Mouse (Mus musculus): ENCODE measurements around the gene Phex.

Gene Phex

GRCm38 (mm10) chrX:157415212-157415611, at the start of gene Phex:
Phex (minus strand) TSS chrX:157415312.
- DNase-seq (ENCODE audit: low spot score), result no peak

GRCm38 (mm10) chrX:157462716-157463115, 47.6 kb upstream of the Phex start:
- DNase-seq (ENCODE audit: low spot score), result no peak

DNA sequence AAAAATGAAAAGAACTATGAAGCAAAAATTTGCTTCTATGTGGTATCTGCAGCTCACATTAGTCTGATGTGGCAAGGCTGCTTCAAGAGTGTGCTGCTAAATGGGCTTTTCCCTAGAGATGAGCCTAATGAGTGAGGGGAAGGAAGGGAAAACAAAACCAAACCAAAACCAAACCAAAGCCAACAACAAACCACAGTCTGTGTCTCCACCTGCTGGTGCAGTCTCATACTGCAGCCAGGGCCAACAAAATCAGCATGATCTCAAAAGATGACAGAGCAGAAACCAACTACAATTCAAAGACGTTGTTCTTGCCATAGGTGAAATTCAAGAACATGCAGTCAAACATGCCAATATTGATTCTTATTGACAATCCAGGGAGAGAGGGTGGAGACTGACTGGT, 39.3 kb upstream of the Phex start:
- DNase-seq (ENCODE audit: low spot score), result peak; percentile 22

DNA sequence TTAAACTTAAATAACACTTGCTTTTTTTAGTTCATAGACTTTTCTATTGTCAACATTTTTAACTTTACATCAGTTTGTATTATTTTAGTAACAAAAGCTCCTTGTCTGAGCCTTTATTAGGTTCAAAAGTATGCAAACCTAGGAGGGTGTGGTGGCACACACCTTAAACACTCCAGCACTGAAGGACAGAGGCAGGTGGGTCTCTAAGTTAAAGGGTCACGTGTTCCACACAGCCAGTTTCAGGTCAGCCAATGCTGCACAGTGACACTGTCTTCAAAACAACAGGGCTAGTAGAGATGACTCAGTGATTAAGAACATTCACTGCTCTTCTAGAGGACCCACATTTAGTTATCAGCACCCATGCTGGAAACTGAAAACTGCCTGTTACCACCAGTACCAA, 33.9 kb upstream of the Phex start:
- DNase-seq (ENCODE audit: low spot score), result no peak

DNA sequence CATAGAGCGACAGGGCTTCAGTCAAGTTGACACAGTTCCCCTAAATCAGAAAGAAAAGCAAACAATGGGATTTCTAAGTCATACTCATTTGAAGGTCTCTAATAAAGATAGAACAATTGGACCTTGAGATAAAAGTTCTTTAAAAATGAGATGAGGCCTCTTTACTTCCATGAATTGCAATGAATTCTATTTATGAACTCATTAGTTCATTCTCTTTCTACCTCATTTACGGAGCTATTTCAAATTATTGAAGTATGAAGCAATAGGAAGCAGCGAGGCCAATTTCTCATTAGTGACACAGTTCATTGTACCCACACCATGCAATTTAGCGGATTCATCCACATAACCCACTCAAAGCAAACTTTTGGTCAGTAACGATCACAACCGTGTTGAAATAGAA, 32.3 kb upstream of the Phex start:
- no peak for DNase-seq (ENCODE audit: low spot score)

DNA sequence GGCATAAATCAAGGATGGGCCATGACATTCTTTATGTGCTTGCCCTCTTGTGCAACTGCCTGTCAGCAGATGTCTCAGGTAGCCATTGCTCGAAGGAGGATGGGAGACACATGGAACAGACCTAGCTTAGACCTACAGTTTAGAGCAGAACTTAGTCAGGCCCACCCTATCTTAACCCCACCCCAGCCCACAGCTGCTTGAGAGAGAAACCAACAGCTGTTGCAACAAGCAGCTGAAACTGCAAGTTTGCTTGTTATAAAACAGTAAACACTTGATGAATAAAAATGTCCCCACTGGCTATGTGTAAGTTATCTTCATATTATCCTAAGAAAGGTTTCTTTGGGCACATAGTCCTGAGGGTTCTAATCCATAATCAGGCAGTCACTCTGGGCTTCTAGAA, 19.7 kb upstream of the Phex start:
- no peak for DNase-seq (ENCODE audit: low spot score)

DNA sequence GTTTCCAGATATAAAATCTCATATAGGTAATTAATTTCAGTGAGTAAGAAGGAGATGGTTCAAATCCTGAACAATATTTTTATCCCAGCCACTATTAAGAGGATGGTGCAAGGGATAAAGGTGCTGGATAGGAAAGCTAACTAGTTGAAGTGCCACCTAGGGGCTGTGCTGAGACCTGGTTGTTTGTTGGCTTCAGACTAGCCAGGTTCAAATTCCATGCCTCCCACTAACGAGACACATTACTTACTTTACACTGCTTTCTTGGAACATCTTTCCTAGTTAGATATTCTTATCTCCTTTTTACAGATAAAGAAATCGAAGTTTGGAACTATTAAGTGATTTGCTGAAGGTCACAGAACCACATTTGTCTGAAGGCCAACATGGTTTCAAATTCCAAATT, 4.3 kb upstream of the Phex start:
- DNase-seq (ENCODE audit: low spot score), result no peak

GRCm38 (mm10) chrX:157404919-157405318, 10.2 kb downstream of the Phex start:
- DNase-seq (ENCODE audit: low spot score), result no peak

GRCm38 (mm10) chrX:157391241-157391640, 23.9 kb downstream of the Phex start:
- DNase-seq (ENCODE audit: low spot score), result no peak

- no peak for DNase-seq (ENCODE audit: low spot score)
Measured at GRCm38 (mm10) chrX:157390102-157390501, 25.0 kb downstream of the Phex start.

- no peak for DNase-seq (ENCODE audit: low spot score)
Measured at GRCm38 (mm10) chrX:157388419-157388818, 26.7 kb downstream of the Phex start.

- no peak for DNase-seq (ENCODE audit: low spot score)
Measured at GRCm38 (mm10) chrX:157387025-157387424, 28.1 kb downstream of the Phex start.

GRCm38 (mm10) chrX:157378822-157379221, 36.3 kb downstream of the Phex start:
- no peak for DNase-seq (ENCODE audit: low spot score)

DNA sequence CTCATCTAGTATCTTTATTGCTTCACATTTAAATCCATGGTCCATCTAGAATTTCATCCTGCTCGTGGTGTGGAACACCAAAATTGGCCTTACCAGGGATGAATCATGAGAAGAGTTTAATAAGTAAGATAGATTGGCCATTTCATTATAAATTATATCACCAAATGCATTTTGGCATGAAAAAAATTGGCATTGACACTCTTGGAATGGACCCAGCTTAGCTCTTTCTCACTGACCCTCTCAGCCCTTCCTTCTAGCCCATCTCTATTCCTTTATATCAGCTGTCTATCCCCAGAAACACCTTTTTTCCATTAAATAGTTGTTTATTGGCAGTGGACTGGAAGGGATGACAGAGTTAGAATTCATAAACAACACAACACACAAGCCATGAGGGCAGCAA, 37.7 kb downstream of the Phex start:
- DNase-seq (ENCODE audit: low spot score), result no peak

DNA sequence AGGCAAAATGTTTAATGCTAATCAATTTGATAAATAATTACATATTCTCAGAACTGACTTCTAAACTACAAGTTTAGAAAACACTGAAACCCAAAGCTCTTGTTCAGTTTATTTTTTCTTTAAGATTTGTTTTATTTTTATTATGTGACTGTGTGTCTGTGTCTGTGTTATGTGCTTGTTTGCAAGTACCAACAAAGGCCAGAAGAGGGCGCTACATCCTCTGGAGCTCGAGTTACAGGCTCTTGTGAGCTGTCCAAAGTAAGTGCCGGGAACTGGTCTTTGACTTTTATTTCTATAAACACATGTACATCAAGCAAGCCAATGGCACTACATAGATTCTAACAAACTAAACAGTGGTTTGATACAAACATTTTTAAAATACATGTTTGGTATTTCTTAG, 41.2 kb downstream of the Phex start:
- no peak for DNase-seq (ENCODE audit: low spot score)

GRCm38 (mm10) chrX:157369166-157369565, 45.9 kb downstream of the Phex start:
- no peak for DNase-seq (ENCODE audit: low spot score)

DNA sequence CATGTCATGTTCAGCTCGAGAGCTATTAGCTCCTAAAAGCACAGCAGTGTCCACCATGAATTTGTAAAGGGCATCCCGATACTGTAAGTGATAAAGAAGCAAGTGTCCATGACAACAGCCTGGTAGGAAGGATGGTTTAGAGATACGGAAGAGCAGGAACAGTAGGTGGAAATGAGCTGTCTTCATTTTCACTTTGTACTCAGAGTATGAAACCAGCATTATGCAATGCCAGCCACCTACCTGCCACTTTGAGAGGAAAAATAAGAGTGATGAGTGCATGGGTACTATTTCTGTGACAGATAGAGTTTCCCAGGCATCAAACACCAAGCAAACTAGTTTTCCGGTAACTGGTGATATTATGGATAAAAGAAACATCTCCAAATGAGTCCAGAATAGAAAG, 59.6 kb downstream of the Phex start:
- no peak for DNase-seq (ENCODE audit: low spot score)

GRCm38 (mm10) chrX:157346201-157346600, 68.9 kb downstream of the Phex start:
- DNase-seq (ENCODE audit: low spot score), result no peak

DNA sequence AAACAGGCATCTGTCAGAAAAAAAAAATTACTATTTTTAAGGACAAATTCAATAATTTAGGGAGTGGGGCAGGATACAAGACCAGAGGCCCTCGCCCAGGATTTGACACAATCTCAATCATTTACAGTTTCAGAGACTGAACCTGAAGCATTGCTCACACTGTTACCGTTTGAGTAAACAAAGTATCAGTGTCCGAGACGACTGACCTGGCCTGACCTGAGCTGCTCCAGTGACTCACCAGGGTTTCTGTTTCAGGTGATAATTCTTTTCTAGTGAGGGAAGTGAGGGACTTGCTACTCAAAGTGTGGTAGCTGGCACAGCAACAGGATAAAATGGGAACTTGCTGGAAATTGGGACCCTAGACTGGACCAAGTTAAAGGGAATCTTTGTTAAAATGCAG, 80.4 kb downstream of the Phex start:
- no peak for DNase-seq (ENCODE audit: low spot score)

GRCm38 (mm10) chrX:157329821-157330220, 85.3 kb downstream of the Phex start:
- DNase-seq (ENCODE audit: low spot score), result no peak

- no peak for DNase-seq (ENCODE audit: low spot score)
Measured at GRCm38 (mm10) chrX:157328396-157328795, 86.7 kb downstream of the Phex start.

DNA sequence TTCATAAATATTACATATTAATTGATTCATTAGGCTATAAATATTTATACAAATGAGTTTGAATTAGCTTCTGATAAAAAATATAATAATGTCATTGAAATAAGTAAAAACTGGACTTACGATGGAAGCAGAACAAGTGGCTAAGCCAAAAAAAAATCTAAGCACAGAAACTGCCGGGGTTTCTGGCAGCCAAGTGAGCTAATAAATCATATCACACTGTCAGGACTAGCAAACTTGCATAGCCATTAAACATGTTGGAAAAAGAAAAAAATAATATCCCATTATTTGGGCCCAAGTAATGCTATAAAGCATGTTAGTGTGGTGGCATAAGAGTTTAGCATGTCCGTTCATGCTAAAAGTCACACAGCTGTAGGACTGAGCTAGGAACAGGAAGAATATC, 87.4 kb downstream of the Phex start:
- no peak for DNase-seq (ENCODE audit: low spot score)

DNA sequence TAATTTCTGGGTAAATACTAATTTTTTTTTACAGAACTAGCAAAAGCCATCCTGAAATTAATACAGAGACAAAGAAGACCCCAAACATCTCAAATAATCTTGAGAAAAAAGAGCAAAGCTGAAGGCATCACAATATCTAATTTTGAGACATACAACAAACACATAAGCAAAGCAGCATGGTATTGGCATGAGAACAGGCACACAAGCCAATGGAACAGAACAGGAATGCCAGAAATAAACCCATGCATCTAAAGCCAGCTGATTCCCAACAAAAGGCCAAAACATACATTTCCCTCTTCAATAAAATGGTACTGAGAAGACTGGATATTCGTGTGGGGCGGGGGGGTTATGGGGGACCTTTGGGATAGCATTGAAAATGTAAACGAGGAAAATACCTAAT, 90.7 kb downstream of the Phex start:
- no peak for DNase-seq (ENCODE audit: low spot score)

DNA sequence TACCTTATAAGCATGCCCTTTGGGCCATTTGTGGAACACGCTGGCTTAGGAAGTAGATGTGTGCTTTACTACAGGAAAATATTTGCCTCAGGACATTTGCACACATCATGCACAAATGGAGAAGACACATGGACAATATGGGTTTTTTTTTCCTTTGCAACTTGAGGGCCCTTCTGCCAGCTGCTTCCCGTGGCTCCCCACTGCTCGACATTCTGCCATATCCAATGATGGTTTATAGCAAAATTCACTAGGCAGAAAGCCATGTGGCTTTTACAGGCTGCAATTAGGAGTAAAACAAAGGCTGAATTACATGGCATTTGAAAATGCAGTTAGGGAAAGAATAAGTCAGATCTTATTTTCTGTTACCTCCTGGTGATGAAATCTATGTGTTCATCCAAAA, 104.8 kb downstream of the Phex start:
- no peak for DNase-seq (ENCODE audit: low spot score)

- no peak for DNase-seq (ENCODE audit: low spot score)
Measured at GRCm38 (mm10) chrX:157308171-157308570, 106.9 kb downstream of the Phex start.

Data from ovary, postnatal 10 days (tissue).